Mouse (Mus musculus) small intestine, adult 2 months (tissue): Measurements from ENCODE around the gene Map4k1.
A peak's percentile ranks its signal among the peaks of the same experiment; 100 is the strongest.

ENCODE experiments used
- CTCF ChIP-seq: fragments of 200-500 bp; IDR thresholded peaks from 2 replicates; pipeline ENCODE4 v1.5.1; 2012; ENCODE audit warnings: low read depth, mild to moderate bottlenecking, control low read depth, inconsistent platforms, low read length, moderate library complexity, mixed read lengths; ENCODE audit not compliant: insufficient replicate concordance, insufficient read length; ENCODE audit errors: extremely low read depth
- POLR2A ChIP-seq: fragments of 200-500 bp; IDR thresholded peaks from 2 replicates; pipeline ENCODE4 v1.6.1; 2012; ENCODE audit warnings: low read depth, mild to moderate bottlenecking, control low read depth, inconsistent platforms, low read length, moderate library complexity

- TF ChIP-seq POLR2A (no peak), CTCF (0 out of 2 replicates have a peak, but pooled peaks have one; percentile 5)
Observed at GRCm38 (mm10) chr7:28973025-28973424, 8.8 kb upstream of the Map4k1 start.
